Mouse (Mus musculus): ENCODE measurements around the gene Ascc1.

DNA sequence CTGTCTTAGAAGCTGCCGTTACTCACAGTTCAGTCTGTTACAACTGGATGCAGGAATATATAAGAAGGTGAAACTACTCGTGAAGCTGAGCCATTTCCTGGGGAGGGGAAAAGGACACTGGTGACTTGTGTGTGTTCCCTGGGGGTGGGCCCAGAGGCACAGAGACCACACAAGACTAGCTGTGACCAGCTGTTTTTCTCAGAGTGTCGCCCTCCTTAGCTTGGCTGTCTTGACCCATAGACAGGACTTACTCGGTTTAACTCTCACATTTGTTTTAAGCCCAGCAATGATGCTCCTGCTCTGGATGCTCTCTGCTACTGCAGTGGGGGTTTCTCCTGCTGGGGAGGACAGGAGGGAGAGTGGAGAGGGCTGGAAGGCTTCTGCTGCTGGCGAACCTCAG lies 30.5 kb downstream of the Ascc1 start:
- no peak for TF ChIP-seq CTCF (IDR thresholded peaks at IDR 0.05; ENCODE audit: control insufficient read depth, insufficient read depth, insufficient read length)
- no peak for TF ChIP-seq CEBPB (IDR thresholded peaks at IDR 0.05; ENCODE audit: low read depth)
- no peak for TF ChIP-seq FOSL1 (IDR thresholded peaks at IDR 0.05; ENCODE audit: insufficient read depth, low read length, poor library complexity, severe bottlenecking)
- TF ChIP-seq MYOG (IDR thresholded peaks at IDR 0.05; ENCODE audit: control insufficient read depth, extremely low read depth, insufficient read length) = no peak
- TF ChIP-seq MAX (IDR thresholded peaks at IDR 0.05) = no peak
- no peak for TF ChIP-seq USF1 (IDR thresholded peaks at IDR 0.05; ENCODE audit: low read depth)
- TF ChIP-seq MYOD1 (IDR thresholded peaks at IDR 0.05; ENCODE audit: control insufficient read depth, insufficient read length, low read depth) = no peak

Measured in C2C12 (cell line).